Mouse (Mus musculus): ENCODE data around the gene Ift57. TPM values are rescaled to one million over a fixed set of nuclear protein-coding genes. Genes with fewer than 3 reads are reported as not detected.

The Ift57 gene
- polyA plus RNA-seq (2017; shearing (Covaris generic)): 11.8 TPM

GRCm38 (mm10) chr16:49698620-49699525 lies at the start of gene Ift57:
Gene Ift57, plus strand, starts transcription at chr16:49699233.

GRCm38 (mm10) chr16:49799597-49800561 lies 100.8 kb downstream of the Ift57 start, which contains the start of gene Cd47:
Gene Cd47, plus strand, starts transcription at chr16:49800533.

Other genes with a start within 250 kb of the Ift57 start
- gene Cd47, start 101.3 kb downstream of the Ift57 start, polyA plus RNA-seq (2017; shearing (Covaris generic)): 599 TPM

Data from effector memory CD4-positive, alpha-beta T cell, adult 7 months (primary cell).